Mouse (Mus musculus) CH12.LX (cell line): ENCODE data around the gene Micu2.

Experiments
- KAT2A ChIP-seq: IDR thresholded peaks from 2 replicates; pipeline ENCODE4 v1.6.1; 2012; ENCODE audit warnings: low read length, improper control_type of control experiment, inconsistent platforms; ENCODE audit not compliant: insufficient replicate concordance
- MAFK ChIP-seq: IDR thresholded peaks from 2 replicates; pipeline ENCODE4 v1.6.1; 2011; ENCODE audit warnings: low read length, improper control_type of control experiment; ENCODE audit not compliant: insufficient replicate concordance
- MYC ChIP-seq: IDR thresholded peaks from 2 replicates; pipeline ENCODE4 v1.6.1; 2011; ENCODE audit warnings: low read depth, mild to moderate bottlenecking, improper control_type of control experiment, low read length

DNA sequence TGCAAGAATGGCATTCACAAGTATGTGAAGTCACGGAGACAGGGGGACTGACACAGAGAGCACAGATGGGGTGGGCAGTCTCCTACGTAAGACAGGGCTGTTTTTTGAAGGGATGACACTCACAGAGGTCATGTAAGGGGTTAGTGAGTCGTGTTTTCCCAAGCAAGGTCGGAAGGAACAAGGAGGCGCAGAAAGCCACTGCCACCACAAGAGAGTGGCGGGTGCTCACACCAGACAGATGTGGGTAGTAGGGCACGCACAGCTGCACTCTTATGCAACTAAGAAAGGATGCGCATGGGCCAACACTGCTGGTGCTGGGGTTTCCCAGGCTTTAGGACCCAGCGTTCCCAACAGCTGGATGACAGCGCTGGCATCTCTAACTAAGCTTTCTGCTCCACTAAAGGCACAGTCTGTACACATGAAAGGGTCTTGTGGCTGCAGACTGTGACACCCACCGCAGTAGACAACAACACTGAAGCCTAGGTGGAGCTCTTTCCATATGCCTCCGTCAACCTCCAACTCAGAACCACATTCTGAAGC, 27.0 kb downstream of the Micu2 start:
- no peak for TF ChIP-seq MAFK
- TF ChIP-seq KAT2A = no peak
- TF ChIP-seq MYC = no peak
